8 mouse cellular contexts compared by ENCODE assay signal in the genomic region with DNA sequence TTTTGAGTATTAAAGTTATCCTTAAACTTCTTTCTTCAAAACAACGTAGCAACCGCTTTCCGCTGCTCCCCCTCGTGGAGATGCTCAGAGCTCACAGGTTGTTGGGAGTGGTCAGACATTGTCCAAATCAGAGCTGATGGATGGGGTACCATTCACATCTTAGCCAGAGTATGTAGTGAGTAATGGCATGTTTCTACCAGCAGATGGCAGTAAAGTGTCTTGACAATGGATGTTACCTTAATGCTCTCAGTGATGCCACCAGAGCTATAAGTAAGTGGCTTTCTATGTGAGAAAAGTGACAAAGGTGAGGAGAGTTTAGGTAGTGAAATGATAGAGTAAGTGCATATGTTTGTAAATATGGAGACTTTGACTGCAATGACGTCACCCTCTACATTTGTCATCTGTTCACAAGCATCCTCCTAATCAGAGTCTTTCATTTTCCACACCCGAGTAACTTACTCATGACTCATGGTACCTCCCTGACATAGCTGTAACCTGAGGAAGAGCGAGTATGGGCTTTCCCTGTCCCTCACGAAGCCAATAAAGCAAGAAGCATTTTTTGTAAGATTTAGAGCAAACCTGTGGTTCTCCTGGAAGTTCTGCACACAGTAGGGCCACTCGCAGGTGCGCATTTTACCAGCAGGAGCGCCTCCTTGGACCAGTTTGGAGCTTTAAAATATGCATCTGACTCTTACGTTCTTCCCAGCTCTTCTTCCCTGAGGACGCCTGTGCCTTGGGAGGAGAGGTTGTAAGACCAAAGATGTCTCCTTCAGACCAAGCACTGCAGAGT.
DNase-seq lines count a peak whose midpoint lies in the region; ATAC-seq and TF ChIP-seq lines count a peak whose summit lies in the region.

No protein-coding gene starts in this region.

- peak; percentile 79 for ATAC-seq in forebrain, embryonic 12.5 days (ENCODE audit: low FRiP score)
- peak; percentile 79 for ATAC-seq in kidney, embryonic 14.5 days (ENCODE audit: low FRiP score, low TSS enrichment)
- peak; percentile 38; the same call in 1 of the 2 replicates for ATAC-seq in lung, embryonic 16.5 days (ENCODE audit: low read depth)

- DNase-seq in liver, adult 2 months (ENCODE audit: extremely low read depth, low read depth, low spot score) = peak; percentile 44
- no peak for DNase-seq in liver
- peak; percentile 65 for DNase-seq in retina, postnatal 7 days (ENCODE audit: low read depth, low spot score)
- no peak for DNase-seq in T-cell, adult 2 months (ENCODE audit: low spot score)

- no peaks in the 10 kb centered on the region for H3K27me3 ChIP-seq in liver, adult 2 months (ENCODE audit: control insufficient read depth, insufficient read depth, low read length)
- no peaks in the 10 kb centered on the region for H3K27me3 ChIP-seq in forebrain, embryonic 12.5 days
- no peaks in the 10 kb centered on the region for H3K27me3 ChIP-seq in kidney, embryonic 14.5 days (ENCODE audit: control insufficient read depth, insufficient read depth, low read length)
- H3K27me3 ChIP-seq in lung, embryonic 16.5 days (ENCODE audit: control insufficient read depth, insufficient read depth, low read depth, low read length) = no peaks in the 10 kb centered on the region

- no peaks in the 10 kb centered on the region for H3K36me3 ChIP-seq in liver, adult 2 months (ENCODE audit: control insufficient read depth, insufficient read depth, low read length)
- H3K36me3 ChIP-seq in forebrain, embryonic 12.5 days (replicated peaks) = no peaks in the 10 kb centered on the region
- no peaks in the 10 kb centered on the region for H3K36me3 ChIP-seq in kidney, embryonic 14.5 days (ENCODE audit: control insufficient read depth, insufficient read depth, low read length)
- H3K36me3 ChIP-seq in lung, embryonic 16.5 days (ENCODE audit: control insufficient read depth, insufficient read depth, low read length) = no peaks in the 10 kb centered on the region

- WGBS in liver, adult 2 months = 58% methylated on average over 13 of the region's 13 CpGs
- 59% methylated on average over 13 of the region's 13 CpGs for WGBS in forebrain, embryonic 12.5 days
- 57% methylated on average over 13 of the region's 13 CpGs for WGBS in kidney, embryonic 14.5 days
- WGBS in lung, embryonic 16.5 days = 57% methylated on average over 13 of the region's 13 CpGs

- H3K9me3 ChIP-seq in forebrain, embryonic 12.5 days = no peaks in the 10 kb centered on the region
- H3K9me3 ChIP-seq in kidney, embryonic 14.5 days (ENCODE audit: control insufficient read depth, low read length) = no peaks in the 10 kb centered on the region
- no peaks in the 10 kb centered on the region for H3K9me3 ChIP-seq in lung, embryonic 16.5 days (ENCODE audit: control insufficient read depth, low read length)

- H3K4me3 ChIP-seq in liver, adult 2 months (ENCODE audit: insufficient read depth, low read depth, low read length) = no peak overlapping the region
- H3K4me3 ChIP-seq in bone marrow macrophage, adult 2 months (ENCODE audit: insufficient read depth, low read length) = no peak overlapping the region
- H3K4me3 ChIP-seq in forebrain, embryonic 12.5 days (replicated peaks) = no peak overlapping the region
- no peak overlapping the region for H3K4me3 ChIP-seq in kidney, embryonic 14.5 days (ENCODE audit: low read length)
- H3K4me3 ChIP-seq in lung, embryonic 16.5 days (ENCODE audit: low read length) = no peak overlapping the region

- no peak overlapping the region for H3K27ac ChIP-seq in liver, adult 2 months (replicated peaks; ENCODE audit: insufficient read depth, low read depth, low read length)
- H3K27ac ChIP-seq in bone marrow macrophage, adult 2 months (ENCODE audit: insufficient read depth, low read depth, low read length) = no peak overlapping the region
- H3K27ac ChIP-seq in forebrain, embryonic 12.5 days = no peak overlapping the region
- H3K27ac ChIP-seq in kidney, embryonic 14.5 days (ENCODE audit: low read depth, low read length) = no peak overlapping the region
- no peak overlapping the region for H3K27ac ChIP-seq in lung, embryonic 16.5 days (ENCODE audit: low read length)

- no peak for TF ChIP-seq POLR2A in liver, adult 2 months (IDR thresholded peaks at IDR 0.05; ENCODE audit: extremely low read depth, insufficient read depth, low read length)
- TF ChIP-seq POLR2A in bone marrow macrophage, adult 2 months (IDR thresholded peaks at IDR 0.05; ENCODE audit: borderline replicate concordance, low read depth, low read length) = no peak

- no peak overlapping the region for H3K9ac ChIP-seq in liver, adult 2 months (ENCODE audit: low read depth, low read length)
- no peak overlapping the region for H3K9ac ChIP-seq in forebrain, embryonic 12.5 days
- no peak overlapping the region for H3K9ac ChIP-seq in kidney, embryonic 14.5 days (ENCODE audit: low read depth, low read length)
- no peak overlapping the region for H3K9ac ChIP-seq in lung, embryonic 16.5 days (ENCODE audit: low read length)

- no peak overlapping the region for H3K4me2 ChIP-seq in forebrain, embryonic 12.5 days
- no peak overlapping the region for H3K4me2 ChIP-seq in kidney, embryonic 14.5 days (replicated peaks; ENCODE audit: low read depth, low read length)
- H3K4me2 ChIP-seq in lung, embryonic 16.5 days (ENCODE audit: low read depth, low read length) = no peak overlapping the region

- H3K4me1 ChIP-seq in liver, adult 2 months (ENCODE audit: control insufficient read depth, insufficient read depth, low read length) = no peaks in the 10 kb centered on the region
- H3K4me1 ChIP-seq in bone marrow macrophage, adult 2 months (ENCODE audit: control insufficient read depth, insufficient read depth, low read length) = no peaks in the 10 kb centered on the region
- peaks cover 16% of the 10 kb centered on the region for H3K4me1 ChIP-seq in forebrain, embryonic 12.5 days
- 0 out of 2 replicates have a peak, but pooled peaks cover 5% of the 10 kb centered on the region for H3K4me1 ChIP-seq in kidney, embryonic 14.5 days (ENCODE audit: control insufficient read depth, insufficient read depth, low read length)
- no peaks in the 10 kb centered on the region for H3K4me1 ChIP-seq in lung, embryonic 16.5 days (replicated peaks; ENCODE audit: control insufficient read depth, insufficient read depth, low read length)

- no peaks in the 10 kb centered on the region for H3K79me2 ChIP-seq in liver, adult 2 months (ENCODE audit: control insufficient read depth, insufficient read depth, low read length)

- TF ChIP-seq CTCF in liver, adult 2 months (IDR thresholded peaks at IDR 0.05; ENCODE audit: low read depth, low read length) = peak; percentile 51; the same call in 1 of the 2 replicates
- peak; percentile 34; the same call in 1 of the 2 replicates for TF ChIP-seq CTCF in bone marrow macrophage, adult 2 months (IDR thresholded peaks at IDR 0.05; ENCODE audit: low read depth, low read length)

Comparison
In these comparisons a context has a peak if more than half of its experiments do, and no peak if none do; other contexts are left out.
1. DNase-seq: peak in liver, adult 2 months (single experiment) and retina, postnatal 7 days (single experiment); none in liver (single experiment) and T-cell, adult 2 months (single experiment).
2. Peak in every context shown above with its lines, with median percentiles within 50 percentile points of each other: ATAC-seq.